Mouse (Mus musculus) spleen, adult 12 weeks (tissue): Measurements from ENCODE around the gene Dbx1.
A peak's percentile ranks its signal among the peaks of the same experiment; 100 is the strongest.

Experiments used
- DNase-seq: peaks from one replicate; pipeline ENCODE4 v3.0.0; 2022; ENCODE audit warnings: low spot score

The Dbx1 gene

GRCm38 (mm10) chr7:49632391-49632790 lies 4.3 kb downstream of the Dbx1 start:
- DNase-seq, result no peak

- no peak for DNase-seq
These were observed 4.8 kb downstream of the Dbx1 start for GRCm38 (mm10) chr7:49631885-49632284.

DNA sequence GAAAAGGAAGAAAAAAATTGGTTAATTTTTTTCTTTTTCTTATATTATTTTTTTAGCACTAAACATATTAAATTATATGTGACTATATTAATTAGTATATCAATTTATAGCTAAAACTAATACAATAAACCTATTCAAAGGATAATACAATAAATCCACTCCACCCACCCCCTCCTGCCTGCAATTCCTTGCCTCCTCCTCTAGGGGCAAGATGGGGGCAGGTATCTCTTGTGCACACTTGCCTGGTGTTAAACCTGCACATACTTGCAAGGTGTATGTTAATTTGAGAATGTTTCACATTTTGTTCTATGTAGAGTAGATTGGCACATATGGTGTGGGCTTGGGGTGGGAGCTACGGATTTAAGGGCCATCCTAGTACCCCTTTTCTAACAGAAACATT lies 16.5 kb downstream of the Dbx1 start:
- DNase-seq, result no peak

DNA sequence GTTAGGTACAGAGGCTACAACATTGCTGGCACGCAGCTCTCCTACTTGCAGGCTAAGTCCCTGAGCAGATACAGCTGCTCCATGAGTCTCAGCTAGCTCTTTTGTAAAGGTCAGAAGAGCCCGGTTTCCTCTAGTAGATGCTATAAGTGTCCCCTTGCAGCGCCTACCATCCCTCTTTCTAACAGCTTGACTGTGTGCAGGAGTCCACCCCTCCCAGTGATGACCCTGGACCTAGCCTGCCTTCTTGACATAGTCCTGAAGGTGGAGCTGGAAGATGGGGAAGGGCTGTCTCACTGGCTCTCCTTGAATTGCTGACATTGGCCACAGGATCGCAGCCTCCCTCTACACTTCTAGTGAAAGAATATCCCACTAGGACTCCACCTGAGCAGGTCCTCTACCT lies 19.6 kb downstream of the Dbx1 start:
- no peak for DNase-seq

DNA sequence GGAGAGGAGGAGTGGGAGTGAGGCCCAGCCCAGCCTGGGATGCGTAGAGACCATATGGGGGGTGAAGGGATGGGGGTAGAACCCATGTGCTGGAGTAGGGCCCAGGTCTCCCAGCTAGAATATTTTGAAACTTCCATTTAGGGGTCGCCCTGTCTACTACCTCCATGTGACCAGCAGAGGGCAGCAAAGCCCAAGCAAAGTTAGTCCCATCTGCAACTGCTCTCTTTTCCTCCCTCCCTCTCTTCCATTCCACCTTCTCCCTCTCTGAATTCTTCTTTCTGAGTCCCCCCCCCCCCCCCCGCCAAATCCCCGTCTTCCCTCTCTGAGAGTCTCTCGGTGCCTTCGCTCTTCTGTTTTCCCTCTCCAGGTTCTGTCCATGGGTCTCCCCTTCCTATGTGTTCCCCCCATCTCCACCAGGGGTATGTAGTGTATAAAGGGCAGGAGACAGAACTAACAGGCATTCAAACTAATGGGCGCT lies 20.4 kb downstream of the Dbx1 start:
- peak; percentile 11 for DNase-seq

DNA sequence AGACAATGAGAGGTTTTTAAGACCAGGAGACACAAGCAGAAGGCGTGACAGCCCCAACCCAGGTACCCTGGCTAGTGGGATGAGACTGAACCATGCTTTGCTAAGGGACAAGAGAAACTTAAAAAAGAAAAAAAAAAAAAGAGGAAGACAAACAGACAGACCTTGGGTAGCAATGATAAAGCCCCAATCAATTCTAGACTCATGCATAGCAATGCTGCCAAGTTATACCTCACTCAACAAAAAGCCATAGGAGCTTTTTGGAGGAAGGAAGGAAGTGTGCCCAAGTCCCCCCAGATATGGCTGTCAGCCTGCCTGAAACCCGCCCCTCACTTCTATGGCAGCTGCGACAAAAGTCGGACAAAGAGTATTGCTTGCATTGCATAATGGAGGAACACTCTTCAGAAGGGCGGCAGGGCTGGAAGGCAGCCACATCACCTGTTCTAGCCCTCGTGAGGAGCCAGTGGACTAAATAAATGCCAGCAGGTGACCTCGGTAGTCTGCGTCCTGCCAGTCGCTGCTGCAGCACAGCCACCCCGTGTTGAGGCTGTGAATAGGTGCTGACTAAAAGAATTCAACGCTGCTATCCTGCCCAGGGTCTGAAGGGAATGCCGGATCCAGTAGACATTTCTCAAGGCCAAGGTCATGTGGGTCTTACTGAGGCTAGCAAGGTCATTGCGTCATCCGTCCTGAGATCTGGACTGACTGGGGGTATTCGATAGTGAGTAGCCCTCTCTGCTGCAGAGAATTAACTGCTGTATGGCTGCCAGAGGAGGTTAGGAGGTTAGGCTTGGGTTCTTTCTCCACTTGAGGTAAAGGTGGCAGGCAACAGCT lies 31.5 kb downstream of the Dbx1 start:
- DNase-seq, result no peak

- DNase-seq, result no peak
These were observed 32.4 kb downstream of the Dbx1 start for GRCm38 (mm10) chr7:49604244-49604643.

DNA sequence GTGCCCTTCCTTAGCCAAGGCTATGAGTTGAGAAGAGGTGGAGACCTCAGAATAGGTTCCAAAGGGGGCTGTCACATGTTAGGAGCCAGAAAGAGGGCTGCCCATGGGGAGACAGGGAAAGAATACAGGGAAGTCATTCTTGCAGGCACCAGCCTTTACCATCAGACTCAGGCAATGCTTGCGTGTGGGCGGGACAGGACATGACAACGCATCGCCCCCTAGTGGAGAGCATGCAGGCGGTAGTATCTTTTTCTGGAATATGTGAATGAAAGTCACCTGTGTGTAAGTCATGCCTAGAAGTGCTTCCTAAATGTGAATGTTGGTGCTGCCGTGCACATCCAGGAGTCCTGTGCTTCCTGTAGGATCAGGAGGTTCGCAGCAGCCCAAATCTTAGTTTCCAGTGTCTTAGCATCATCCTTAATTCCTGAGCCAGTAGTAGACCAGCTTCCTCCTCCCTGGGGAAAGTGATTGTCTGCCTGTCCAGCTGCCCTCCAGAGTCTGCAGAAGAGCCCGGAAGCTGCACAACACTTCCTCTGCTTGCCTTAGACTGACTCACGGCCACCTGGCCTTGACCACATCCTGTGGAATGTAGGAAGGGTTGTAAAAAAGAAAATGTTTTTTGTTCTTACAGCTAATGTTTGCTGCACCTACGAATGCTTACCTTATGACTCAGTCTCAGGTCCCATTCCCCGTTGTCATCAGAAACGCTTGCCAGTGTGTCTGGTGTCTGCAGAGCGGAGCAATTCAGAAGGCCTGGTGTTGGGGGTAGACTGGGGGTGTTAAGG lies 35.3 kb downstream of the Dbx1 start:
- peak; percentile 25 for DNase-seq

- DNase-seq, result no peak
These were observed 36.7 kb downstream of the Dbx1 start for GRCm38 (mm10) chr7:49599950-49600349.

- no peak for DNase-seq
These were observed 38.4 kb downstream of the Dbx1 start for GRCm38 (mm10) chr7:49598225-49598624.

GRCm38 (mm10) chr7:49597776-49598175 lies 38.9 kb downstream of the Dbx1 start:
- no peak for DNase-seq

- DNase-seq, result no peak
These were observed 47.0 kb downstream of the Dbx1 start for GRCm38 (mm10) chr7:49589635-49590034.

DNA sequence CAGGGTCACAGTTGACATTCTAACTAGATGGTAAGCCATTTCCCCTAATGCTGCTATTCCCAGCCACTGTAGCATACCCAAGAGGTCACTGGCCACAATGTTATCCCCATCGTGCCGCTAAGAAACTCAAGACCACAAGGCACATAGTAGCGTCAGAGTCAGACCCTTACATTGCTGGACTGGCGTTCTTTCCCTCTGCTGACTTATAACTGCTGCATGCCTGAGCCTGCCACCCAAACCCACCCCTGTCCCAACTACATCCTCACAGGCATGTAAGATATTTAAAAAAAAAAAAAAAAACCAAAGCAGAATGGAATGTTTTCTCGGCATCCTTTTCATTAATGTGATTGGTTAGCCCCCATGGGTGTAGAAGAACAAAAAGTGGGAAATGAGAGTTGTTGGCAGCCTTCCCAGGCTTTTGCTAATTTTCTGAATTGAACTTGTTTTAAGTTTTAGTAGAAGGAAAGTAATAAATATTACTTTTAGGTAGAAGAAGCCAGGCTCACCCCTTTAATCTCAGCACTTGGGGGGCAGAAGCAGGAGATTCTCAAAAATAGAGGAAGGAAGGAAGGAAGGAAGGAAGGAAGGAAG lies 50.0 kb downstream of the Dbx1 start:
- DNase-seq, result no peak

DNA sequence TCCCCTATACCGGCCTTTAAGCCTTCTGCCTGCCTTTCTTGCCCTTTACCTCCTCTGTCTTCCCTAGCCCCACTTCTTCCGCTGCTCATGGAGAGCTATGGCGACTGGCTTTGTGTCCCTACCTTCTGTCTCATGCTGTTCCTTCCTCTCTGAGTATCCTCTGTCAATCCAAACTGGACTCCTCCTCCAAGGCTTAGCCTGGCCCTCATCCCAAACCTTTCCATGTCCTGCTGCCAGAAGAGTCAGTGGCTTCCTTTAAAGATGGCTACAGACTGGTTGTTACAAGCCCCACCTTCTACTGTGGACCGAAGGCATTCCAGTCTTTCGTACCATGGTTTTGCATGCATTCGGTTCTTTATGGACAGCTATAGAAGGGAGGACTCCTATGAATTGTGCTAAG lies 53.5 kb downstream of the Dbx1 start:
- DNase-seq, result no peak

- DNase-seq, result no peak
These were observed 54.1 kb downstream of the Dbx1 start for GRCm38 (mm10) chr7:49582551-49582950.

- DNase-seq, result no peak
These were observed 54.7 kb downstream of the Dbx1 start for GRCm38 (mm10) chr7:49581951-49582350.
